Mouse (Mus musculus): ENCODE measurements around the gene Cped1. TPM values are rescaled to one million over a fixed set of nuclear protein-coding genes. Genes with fewer than 3 reads are reported as not detected.

Gene Cped1
- 5.5 and 6.9 TPM in 2 replicates for polyA plus RNA-seq (2014; fragmentation: Nextera tagmentation; extraction: Ambion mirVana)

- no peaks in the 10 kb centered on the region for H3K9me3 ChIP-seq (ENCODE audit: control insufficient read depth, low read length)
- peak; percentile 57; the same call in 1 of the 2 replicates for ATAC-seq (ENCODE audit: insufficient number of reproducible peaks, insufficient read depth, low FRiP score, low read depth)
- WGBS: under 1% methylated on average over 38 of the region's 38 CpGs
- H3K4me2 ChIP-seq (ENCODE audit: low read length): peak within 1 kb of the TSS; percentile 84
- peak within 1 kb of the TSS; percentile 72 for H3K9ac ChIP-seq (ENCODE audit: low read length)
- no peaks in the 10 kb centered on the region for H3K27me3 ChIP-seq (ENCODE audit: control insufficient read depth, insufficient read depth, low read length)
- no peaks in the 10 kb centered on the region; a peak in 1 of 4 replicates for H3K4me1 ChIP-seq (ENCODE audit: control insufficient read depth in 2 of 2, insufficient read depth in 2 of 2, low read length in 2 of 2)
- no peaks in the 10 kb centered on the region for H3K36me3 ChIP-seq (ENCODE audit: control insufficient read depth, insufficient read depth, low read length)
- peak within 1 kb of the TSS; percentile 46 to 55 for H3K27ac ChIP-seq (replicated peaks in 1 of 2; ENCODE audit: control insufficient read depth in 1 of 2, insufficient read depth in 1 of 2, low read depth in 2 of 2, low read length in 2 of 2)
- peak within 1 kb of the TSS; percentile 40 to 62 for H3K4me3 ChIP-seq (ENCODE audit: control insufficient read depth in 1 of 2, insufficient read depth in 1 of 2, low read depth in 1 of 2, low read length in 2 of 2)
These were observed at the start of gene Cped1 for GRCm38 (mm10) chr6:21985732-21986540. Gene Cped1, plus strand, starts transcription at chr6:21985916.

GRCm38 (mm10) chr6:21937981-21938635, 47.6 kb upstream of the Cped1 start:
- H3K27ac ChIP-seq (replicated peaks in 1 of 2; ENCODE audit: control insufficient read depth in 1 of 2, insufficient read depth in 1 of 2, low read depth in 2 of 2, low read length in 2 of 2): no peak overlapping the region
- H3K4me1 ChIP-seq (ENCODE audit: control insufficient read depth in 2 of 2, insufficient read depth in 2 of 2, low read length in 2 of 2): no peaks in the 10 kb centered on the region
- no peak overlapping the region for H3K4me3 ChIP-seq (ENCODE audit: control insufficient read depth in 1 of 2, insufficient read depth in 1 of 2, low read depth in 1 of 2, low read length in 2 of 2)
- H3K9ac ChIP-seq (ENCODE audit: low read length): no peak overlapping the region
- no peak overlapping the region for H3K4me2 ChIP-seq (ENCODE audit: low read length)
- WGBS: 71% methylated on average over 4 of the region's 4 CpGs
- no peaks in the 10 kb centered on the region for H3K27me3 ChIP-seq (ENCODE audit: control insufficient read depth, insufficient read depth, low read length)
- H3K36me3 ChIP-seq (ENCODE audit: control insufficient read depth, insufficient read depth, low read length): no peaks in the 10 kb centered on the region
- no peak for ATAC-seq (ENCODE audit: insufficient number of reproducible peaks, insufficient read depth, low FRiP score, low read depth)
- H3K9me3 ChIP-seq (ENCODE audit: control insufficient read depth, low read length): no peaks in the 10 kb centered on the region

- Histone ChIP-seq H3K4me3 (ENCODE audit: control insufficient read depth in 1 of 2, insufficient read depth in 1 of 2, low read depth in 1 of 2, low read length in 2 of 2) (peak within 1 kb of the TSS; percentile 83 to 90), H3K36me3 (ENCODE audit: control insufficient read depth, insufficient read depth, low read length) (peaks cover 29% of the 10 kb centered on the region), H3K4me1 (ENCODE audit: control insufficient read depth in 2 of 2, insufficient read depth in 2 of 2, low read length in 2 of 2) (peaks cover 0 to 8% of the 10 kb centered on the region in 2 experiments; a peak in 2 of 4 replicates), H3K27me3 (ENCODE audit: control insufficient read depth, insufficient read depth, low read length) (no peaks in the 10 kb centered on the region), H3K9me3 (ENCODE audit: control insufficient read depth, low read length) (no peaks in the 10 kb centered on the region), H3K4me2 (ENCODE audit: low read length) (peak within 1 kb of the TSS; percentile 78), H3K9ac (ENCODE audit: low read length) (peak within 1 kb of the TSS; percentile 87), H3K27ac (replicated peaks in 1 of 2; ENCODE audit: control insufficient read depth in 1 of 2, insufficient read depth in 1 of 2, low read depth in 2 of 2, low read length in 2 of 2) (peak within 1 kb of the TSS; percentile 99)
- 0% methylated on average over 35 of the region's 35 CpGs for WGBS
- peak; percentile 97 for ATAC-seq (ENCODE audit: insufficient number of reproducible peaks, insufficient read depth, low FRiP score, low read depth)
These were observed 36.4 kb upstream of the Cped1 start, which contains the start of gene Ing3 for GRCm38 (mm10) chr6:21949226-21949731. Gene Ing3, plus strand, starts transcription at chr6:21949571.

- H3K9ac ChIP-seq (ENCODE audit: low read length): peak overlapping the region; percentile 87
- 1% methylated on average over 63 of the region's 68 CpGs for WGBS
- H3K27me3 ChIP-seq (ENCODE audit: control insufficient read depth, insufficient read depth, low read length): no peaks in the 10 kb centered on the region
- H3K4me2 ChIP-seq (ENCODE audit: low read length): peak overlapping the region; percentile 78
- peak overlapping the region; percentile 99 for H3K27ac ChIP-seq (replicated peaks in 1 of 2; ENCODE audit: control insufficient read depth in 1 of 2, insufficient read depth in 1 of 2, low read depth in 2 of 2, low read length in 2 of 2)
- peaks cover 0 to 8% of the 10 kb centered on the region in 2 experiments; a peak in 2 of 4 replicates for H3K4me1 ChIP-seq (ENCODE audit: control insufficient read depth in 2 of 2, insufficient read depth in 2 of 2, low read length in 2 of 2)
- no peaks in the 10 kb centered on the region for H3K9me3 ChIP-seq (ENCODE audit: control insufficient read depth, low read length)
- H3K4me3 ChIP-seq (ENCODE audit: control insufficient read depth in 1 of 2, insufficient read depth in 1 of 2, low read depth in 1 of 2, low read length in 2 of 2): peak overlapping the region; percentile 83 to 90
- peak; percentile 94 for ATAC-seq (ENCODE audit: insufficient number of reproducible peaks, insufficient read depth, low FRiP score, low read depth)
- H3K36me3 ChIP-seq (ENCODE audit: control insufficient read depth, insufficient read depth, low read length): peaks cover 35% of the 10 kb centered on the region
These were observed 35.8 kb upstream of the Cped1 start for GRCm38 (mm10) chr6:21949771-21950448.

GRCm38 (mm10) chr6:21950676-21951075, 35.0 kb upstream of the Cped1 start:
- H3K9me3 ChIP-seq (ENCODE audit: control insufficient read depth, low read length): no peaks in the 10 kb centered on the region
- no peak overlapping the region for H3K27ac ChIP-seq (replicated peaks in 1 of 2; ENCODE audit: control insufficient read depth in 1 of 2, insufficient read depth in 1 of 2, low read depth in 2 of 2, low read length in 2 of 2)
- peak overlapping the region; percentile 83 to 90; a peak in 3 of 4 replicates for H3K4me3 ChIP-seq (ENCODE audit: control insufficient read depth in 1 of 2, insufficient read depth in 1 of 2, low read depth in 1 of 2, low read length in 2 of 2)
- H3K4me1 ChIP-seq (ENCODE audit: control insufficient read depth in 2 of 2, insufficient read depth in 2 of 2, low read length in 2 of 2): peaks cover 0 to 8% of the 10 kb centered on the region in 2 experiments; a peak in 2 of 4 replicates
- no peak for ATAC-seq (ENCODE audit: insufficient number of reproducible peaks, insufficient read depth, low FRiP score, low read depth)
- H3K36me3 ChIP-seq (ENCODE audit: control insufficient read depth, insufficient read depth, low read length): peaks cover 43% of the 10 kb centered on the region
- WGBS: 71% methylated on average over 2 of the region's 2 CpGs
- peak overlapping the region; percentile 87 for H3K9ac ChIP-seq (ENCODE audit: low read length)
- peak overlapping the region; percentile 78 for H3K4me2 ChIP-seq (ENCODE audit: low read length)
- H3K27me3 ChIP-seq (ENCODE audit: control insufficient read depth, insufficient read depth, low read length): no peaks in the 10 kb centered on the region

GRCm38 (mm10) chr6:21955468-21955867, 30.2 kb upstream of the Cped1 start:
- no peak for ATAC-seq (ENCODE audit: insufficient number of reproducible peaks, insufficient read depth, low FRiP score, low read depth)
- H3K4me1 ChIP-seq (ENCODE audit: control insufficient read depth in 2 of 2, insufficient read depth in 2 of 2, low read length in 2 of 2): peaks cover 0 to 5% of the 10 kb centered on the region in 2 experiments; a peak in 2 of 4 replicates
- H3K27ac ChIP-seq (replicated peaks in 1 of 2; ENCODE audit: control insufficient read depth in 1 of 2, insufficient read depth in 1 of 2, low read depth in 2 of 2, low read length in 2 of 2): no peak overlapping the region
- H3K36me3 ChIP-seq (ENCODE audit: control insufficient read depth, insufficient read depth, low read length): peaks cover 79% of the 10 kb centered on the region
- H3K4me3 ChIP-seq (ENCODE audit: control insufficient read depth in 1 of 2, insufficient read depth in 1 of 2, low read depth in 1 of 2, low read length in 2 of 2): no peak overlapping the region
- H3K9ac ChIP-seq (ENCODE audit: low read length): no peak overlapping the region
- H3K27me3 ChIP-seq (ENCODE audit: control insufficient read depth, insufficient read depth, low read length): no peaks in the 10 kb centered on the region
- no peaks in the 10 kb centered on the region for H3K9me3 ChIP-seq (ENCODE audit: control insufficient read depth, low read length)
- H3K4me2 ChIP-seq (ENCODE audit: low read length): no peak overlapping the region
- 78% methylated on average over 4 of the region's 4 CpGs for WGBS

GRCm38 (mm10) chr6:21958922-21959321, 26.8 kb upstream of the Cped1 start:
- Histone ChIP-seq H3K36me3 (ENCODE audit: control insufficient read depth, insufficient read depth, low read length) (peaks cover 67% of the 10 kb centered on the region), H3K9ac (ENCODE audit: low read length) (no peak overlapping the region), H3K27me3 (ENCODE audit: control insufficient read depth, insufficient read depth, low read length) (no peaks in the 10 kb centered on the region), H3K4me1 (ENCODE audit: control insufficient read depth in 2 of 2, insufficient read depth in 2 of 2, low read length in 2 of 2) (0 out of 4 replicates have a peak, but pooled peaks cover 0 to 3% of the 10 kb centered on the region in 2 experiments), H3K4me3 (ENCODE audit: control insufficient read depth in 1 of 2, insufficient read depth in 1 of 2, low read depth in 1 of 2, low read length in 2 of 2) (no peak overlapping the region), H3K4me2 (ENCODE audit: low read length) (no peak overlapping the region), H3K27ac (replicated peaks in 1 of 2; ENCODE audit: control insufficient read depth in 1 of 2, insufficient read depth in 1 of 2, low read depth in 2 of 2, low read length in 2 of 2) (no peak overlapping the region), H3K9me3 (ENCODE audit: control insufficient read depth, low read length) (no peaks in the 10 kb centered on the region)
- 85% methylated on average over 4 of the region's 4 CpGs for WGBS
- no peak for ATAC-seq (ENCODE audit: insufficient number of reproducible peaks, insufficient read depth, low FRiP score, low read depth)
